Mouse (Mus musculus): ENCODE measurements around the gene Ern2. TPM values are rescaled to one million over a fixed set of nuclear protein-coding genes. Genes with fewer than 3 reads are reported as not detected.
A peak's percentile ranks its signal among the peaks of the same experiment; 100 is the strongest.

Ern2 gene
- 0.14 TPM in 1 of 2 replicates, not detected in the other for polyA plus RNA-seq (2016; fragmentation: Nextera tagmentation; extraction: Ambion mirVana)

DNA sequence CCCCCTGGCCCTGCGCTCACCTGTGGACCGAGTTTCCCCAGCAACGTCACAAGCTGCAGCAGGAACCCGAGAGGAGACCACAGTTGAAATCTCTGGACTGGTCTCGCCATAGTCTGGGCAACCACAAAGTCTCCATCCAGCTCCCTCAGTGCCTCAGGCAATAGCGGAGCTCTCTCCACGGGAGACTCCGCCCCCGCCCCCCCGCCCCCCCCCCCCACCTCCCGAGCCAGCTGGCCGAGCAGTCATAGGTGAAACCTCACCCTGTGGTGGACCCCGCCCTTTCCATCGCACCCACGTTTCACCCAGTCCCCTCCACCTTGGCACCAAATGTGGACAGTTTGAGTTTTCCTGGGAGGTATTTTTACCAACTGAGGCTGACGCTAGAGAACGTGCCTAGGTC lies at the start of gene Ern2:
TSS of gene Ern2 (minus strand) at position 165 of the 400 bp plus-strand sequence.
- H3K4me1 ChIP-seq (replicated peaks): peaks cover 7% of the 10 kb centered on the region; the same call in 1 of the 2 replicates
- ATAC-seq (ENCODE audit: insufficient number of reproducible peaks, insufficient read depth, low FRiP score, low TSS enrichment, low read depth): no peak
- H3K27me3 ChIP-seq: no peaks in the 10 kb centered on the region; the same call in 1 of the 2 replicates
- 0 out of 2 replicates have a peak, but pooled peaks cover 2% of the 10 kb centered on the region for H3K9me3 ChIP-seq
- peak within 1 kb of the TSS; percentile 41 for H3K4me2 ChIP-seq
- no peaks in the 10 kb centered on the region for H3K36me3 ChIP-seq
- H3K4me3 ChIP-seq (replicated peaks): no peak within 1 kb of the TSS
- no peak within 1 kb of the TSS for H3K27ac ChIP-seq
- 0 out of 2 replicates have a peak within 1 kb of the TSS, but pooled peaks have one; percentile 8 for H3K9ac ChIP-seq (replicated peaks)
- WGBS: 21% methylated on average over 12 of the region's 17 CpGs

DNA sequence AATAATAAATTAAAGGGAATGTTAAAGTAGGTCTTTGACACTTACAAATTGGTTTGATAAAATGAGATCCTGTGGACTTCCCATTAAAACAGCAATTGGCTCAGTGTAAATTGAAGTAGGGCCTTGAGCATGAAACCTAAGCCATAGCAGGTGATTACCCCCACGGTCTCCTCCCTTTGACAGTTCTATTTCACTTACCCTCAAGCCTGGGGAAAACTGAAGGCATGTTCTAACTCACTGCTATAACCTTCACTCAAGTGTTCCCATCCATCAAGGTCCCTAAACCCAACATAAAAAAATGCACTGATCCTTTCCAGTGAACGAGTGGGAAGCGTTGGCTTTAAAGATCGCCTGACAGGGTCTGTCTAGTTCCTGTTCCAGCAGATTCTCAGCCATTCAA lies 44.9 kb upstream of the Ern2 start:
- no peaks in the 10 kb centered on the region for H3K27me3 ChIP-seq
- no peak for ATAC-seq (ENCODE audit: insufficient number of reproducible peaks, insufficient read depth, low FRiP score, low TSS enrichment, low read depth)
- H3K4me1 ChIP-seq (replicated peaks): no peaks in the 10 kb centered on the region
- WGBS: 72% methylated on average over 4 of the region's 4 CpGs
- no peak overlapping the region for H3K4me2 ChIP-seq
- H3K27ac ChIP-seq: no peak overlapping the region
- H3K36me3 ChIP-seq: no peaks in the 10 kb centered on the region
- H3K9ac ChIP-seq (replicated peaks): no peak overlapping the region
- no peak overlapping the region for H3K4me3 ChIP-seq (replicated peaks)
- H3K9me3 ChIP-seq: no peaks in the 10 kb centered on the region

DNA sequence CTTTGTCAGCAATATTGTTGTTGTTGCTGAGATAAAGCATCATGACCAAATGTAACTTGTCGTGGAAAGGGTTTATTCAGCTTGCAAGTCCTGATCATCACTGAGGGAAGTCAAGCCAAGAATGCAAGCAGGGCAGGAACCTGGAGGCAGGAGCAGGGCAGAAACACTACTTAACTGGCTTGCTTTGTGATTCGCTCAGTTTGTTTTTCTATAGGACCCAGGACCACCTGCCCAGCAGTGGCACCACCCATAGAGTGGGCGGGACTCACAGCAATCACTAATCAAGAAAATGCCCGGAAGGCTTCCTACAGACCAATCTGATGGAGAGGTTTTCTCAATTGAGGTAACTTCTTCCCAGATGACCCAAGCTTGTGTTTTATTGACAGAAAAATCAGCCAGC lies 43.9 kb upstream of the Ern2 start:
- no peak overlapping the region for H3K27ac ChIP-seq
- no peak overlapping the region for H3K4me2 ChIP-seq
- H3K9me3 ChIP-seq: no peaks in the 10 kb centered on the region
- H3K27me3 ChIP-seq: no peaks in the 10 kb centered on the region
- H3K4me3 ChIP-seq (replicated peaks): no peak overlapping the region
- ATAC-seq (ENCODE audit: insufficient number of reproducible peaks, insufficient read depth, low FRiP score, low TSS enrichment, low read depth): no peak
- H3K36me3 ChIP-seq: no peaks in the 10 kb centered on the region
- no peaks in the 10 kb centered on the region for H3K4me1 ChIP-seq (replicated peaks)
- WGBS: 77% methylated on average over 4 of the region's 4 CpGs
- H3K9ac ChIP-seq (replicated peaks): no peak overlapping the region

DNA sequence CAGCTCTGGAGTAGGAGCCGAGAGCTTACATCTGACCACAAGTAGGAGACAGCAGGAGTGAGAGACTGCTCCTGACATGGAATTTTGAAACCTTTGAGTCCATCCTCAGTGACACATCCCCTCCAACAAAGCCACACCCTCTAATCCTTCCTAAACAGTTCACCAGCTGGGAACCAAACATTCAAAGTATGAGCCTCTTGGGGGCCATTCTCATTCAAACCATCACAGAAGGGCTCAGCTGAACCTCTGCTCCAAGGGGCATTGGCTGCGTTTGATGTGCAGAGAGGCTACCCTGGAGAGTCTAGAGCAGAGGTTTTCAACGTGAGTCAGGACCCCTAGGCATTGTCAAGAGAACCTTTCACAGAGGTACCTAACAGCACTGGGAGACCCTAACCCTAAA lies 43.3 kb upstream of the Ern2 start:
- H3K9me3 ChIP-seq: no peaks in the 10 kb centered on the region
- 46% methylated on average over 3 of the region's 3 CpGs for WGBS
- no peaks in the 10 kb centered on the region for H3K36me3 ChIP-seq
- H3K4me1 ChIP-seq (replicated peaks): no peaks in the 10 kb centered on the region
- no peak overlapping the region for H3K4me2 ChIP-seq
- H3K27me3 ChIP-seq: no peaks in the 10 kb centered on the region
- no peak overlapping the region for H3K9ac ChIP-seq (replicated peaks)
- H3K27ac ChIP-seq: no peak overlapping the region
- no peak for ATAC-seq (ENCODE audit: insufficient number of reproducible peaks, insufficient read depth, low FRiP score, low TSS enrichment, low read depth)
- H3K4me3 ChIP-seq (replicated peaks): no peak overlapping the region

DNA sequence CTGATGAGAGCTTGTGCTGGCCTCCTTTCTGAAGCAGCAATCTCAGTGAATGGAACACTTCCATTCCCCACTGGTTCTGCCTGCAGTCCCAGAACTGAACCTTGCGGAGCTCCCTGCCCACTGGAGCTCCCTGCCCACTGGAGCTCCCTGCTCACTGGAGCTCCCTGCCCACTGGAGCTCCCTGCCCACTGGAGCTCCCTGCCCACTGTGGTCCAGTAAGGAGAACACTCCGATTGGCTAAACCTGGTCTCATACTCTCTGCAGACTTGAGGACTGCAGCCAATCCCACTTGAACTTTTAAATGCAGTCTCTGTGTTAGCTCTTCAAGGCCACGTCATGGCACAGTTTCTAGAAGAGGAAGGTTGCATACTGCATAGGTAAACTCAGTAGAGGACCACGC lies 40.7 kb upstream of the Ern2 start:
- no peaks in the 10 kb centered on the region for H3K27me3 ChIP-seq
- H3K4me3 ChIP-seq (replicated peaks): no peak overlapping the region
- H3K27ac ChIP-seq: no peak overlapping the region
- no peak overlapping the region for H3K4me2 ChIP-seq
- no peaks in the 10 kb centered on the region for H3K4me1 ChIP-seq (replicated peaks)
- no peak for ATAC-seq (ENCODE audit: insufficient number of reproducible peaks, insufficient read depth, low FRiP score, low TSS enrichment, low read depth)
- WGBS: 87% methylated on average over 4 of the region's 4 CpGs
- no peak overlapping the region for H3K9ac ChIP-seq (replicated peaks)
- no peaks in the 10 kb centered on the region for H3K36me3 ChIP-seq
- H3K9me3 ChIP-seq: no peaks in the 10 kb centered on the region

DNA sequence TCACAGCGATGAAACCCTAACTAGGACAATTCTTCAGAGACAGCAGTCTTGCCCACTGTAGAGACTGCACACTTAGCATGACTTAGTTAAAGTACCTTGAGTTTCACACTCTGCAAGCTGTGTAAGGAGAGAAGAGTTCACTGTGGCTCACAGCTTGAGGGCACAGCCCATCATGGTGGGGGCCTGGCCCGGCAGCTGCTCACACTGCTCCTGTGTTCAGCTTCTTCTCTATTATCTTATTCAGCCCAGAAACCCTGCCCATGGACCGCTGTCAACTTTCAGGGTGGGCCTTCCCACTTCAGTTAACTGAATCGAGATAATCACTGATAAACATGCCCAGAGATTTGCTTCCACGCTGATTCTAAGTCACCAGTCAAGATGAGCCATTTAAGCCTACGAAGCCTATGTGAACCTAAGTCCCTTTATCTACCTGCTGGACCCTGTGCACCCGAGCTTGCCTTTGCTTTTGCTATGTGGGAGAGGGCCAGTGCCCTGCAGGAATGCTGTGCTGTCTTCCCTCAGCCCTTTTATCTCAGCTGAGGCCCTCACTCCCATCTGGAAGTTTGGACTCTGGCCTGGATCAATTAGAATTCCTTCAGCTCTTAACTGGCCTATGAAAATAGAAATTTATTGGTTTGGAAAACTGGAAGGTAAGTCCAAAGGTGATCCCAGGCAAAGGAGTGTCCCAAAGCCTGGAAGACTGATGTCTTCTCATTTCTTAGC lies 40.2 kb upstream of the Ern2 start:
- ATAC-seq (ENCODE audit: insufficient number of reproducible peaks, insufficient read depth, low FRiP score, low TSS enrichment, low read depth): no peak
- H3K9me3 ChIP-seq: no peaks in the 10 kb centered on the region
- H3K4me1 ChIP-seq (replicated peaks): no peaks in the 10 kb centered on the region
- no peak overlapping the region for H3K4me3 ChIP-seq (replicated peaks)
- no peaks in the 10 kb centered on the region for H3K36me3 ChIP-seq
- no peak overlapping the region for H3K27ac ChIP-seq
- no peak overlapping the region for H3K4me2 ChIP-seq
- no peak overlapping the region for H3K9ac ChIP-seq (replicated peaks)
- 79% methylated on average over 7 of the region's 7 CpGs for WGBS
- H3K27me3 ChIP-seq: no peaks in the 10 kb centered on the region

DNA sequence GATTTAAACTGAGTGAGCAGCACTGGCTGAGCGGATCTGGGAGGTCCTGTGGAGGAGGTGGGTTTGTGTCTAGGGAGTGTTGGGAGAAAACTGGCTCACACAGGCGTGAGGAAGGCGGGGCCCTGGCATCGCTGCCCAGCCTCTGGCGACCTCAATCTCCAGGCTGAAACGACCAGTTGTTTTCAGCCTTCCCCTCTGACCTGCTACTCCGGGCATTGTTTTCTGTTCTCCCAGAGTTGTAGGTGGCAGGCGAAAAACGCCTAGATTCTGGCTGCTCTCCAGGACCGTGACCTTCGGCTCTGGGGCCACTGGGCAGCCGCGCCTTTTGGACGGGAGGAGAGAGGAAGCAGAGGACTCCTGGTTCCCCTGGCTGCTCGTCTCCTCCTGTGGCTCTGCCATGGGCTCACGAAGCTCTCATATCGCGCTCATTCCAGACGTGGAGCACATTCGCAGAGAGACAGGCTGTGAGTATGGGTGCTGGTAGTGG lies 33.4 kb upstream of the Ern2 start, which contains the start of gene Chp2:
TSS of gene Chp2 (plus strand) at position 182 of the 487 bp plus-strand sequence.
- WGBS: 28% methylated on average over 20 of the region's 20 CpGs
- ATAC-seq (ENCODE audit: insufficient number of reproducible peaks, insufficient read depth, low FRiP score, low TSS enrichment, low read depth): no peak
- H3K4me3 ChIP-seq (replicated peaks): peak within 1 kb of the TSS; percentile 15; the same call in 1 of the 2 replicates
- peaks cover 14% of the 10 kb centered on the region for H3K27me3 ChIP-seq
- no peak within 1 kb of the TSS for H3K9ac ChIP-seq (replicated peaks)
- no peaks in the 10 kb centered on the region; the same call in 1 of the 2 replicates for H3K4me1 ChIP-seq (replicated peaks)
- H3K9me3 ChIP-seq: 0 out of 2 replicates have a peak, but pooled peaks cover 4% of the 10 kb centered on the region
- H3K4me2 ChIP-seq: peak within 1 kb of the TSS; percentile 46
- H3K27ac ChIP-seq: no peak within 1 kb of the TSS
- H3K36me3 ChIP-seq: no peaks in the 10 kb centered on the region

DNA sequence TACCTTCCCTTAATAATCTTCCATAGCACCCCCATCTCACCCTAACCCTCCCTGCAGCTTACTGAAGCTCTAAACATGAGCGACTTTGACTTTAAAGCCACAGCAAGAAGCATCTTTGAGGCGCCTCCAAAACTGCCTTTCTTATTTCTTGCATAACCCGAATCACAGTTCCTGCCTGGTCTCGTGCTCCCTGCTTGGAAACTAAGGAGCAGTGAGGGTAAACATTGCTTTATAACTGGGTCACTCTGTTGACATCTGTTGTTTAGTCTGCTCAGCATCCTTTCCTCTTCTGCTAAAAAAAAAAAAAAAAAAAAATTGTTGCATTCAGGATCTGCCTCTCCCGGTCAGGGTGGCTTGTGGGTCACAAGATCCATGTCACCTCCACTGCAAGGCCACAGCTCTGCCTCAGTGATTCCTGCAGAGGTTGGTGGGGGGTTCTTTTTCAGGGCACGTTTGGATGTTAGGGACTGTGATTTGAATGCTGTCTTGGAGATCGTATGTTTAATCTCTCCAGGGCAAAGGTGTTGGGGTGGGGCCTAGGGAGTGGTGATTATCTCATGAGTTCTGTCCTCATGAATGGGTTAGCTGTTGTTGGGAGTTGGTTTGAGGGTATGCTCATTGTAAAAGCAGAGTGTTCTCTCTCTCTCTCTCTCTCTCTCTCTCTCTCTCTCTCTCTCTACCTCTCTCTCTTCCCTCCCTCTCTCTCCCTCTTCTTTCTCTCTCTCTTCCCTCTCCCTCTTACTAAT lies 22.4 kb upstream of the Ern2 start:
- H3K27me3 ChIP-seq: no peaks in the 10 kb centered on the region
- H3K36me3 ChIP-seq: no peaks in the 10 kb centered on the region
- 50% methylated on average over 7 of the region's 7 CpGs for WGBS
- no peak overlapping the region for H3K27ac ChIP-seq
- H3K4me2 ChIP-seq: no peak overlapping the region
- no peaks in the 10 kb centered on the region for H3K4me1 ChIP-seq (replicated peaks)
- no peak overlapping the region for H3K9ac ChIP-seq (replicated peaks)
- ATAC-seq (ENCODE audit: insufficient number of reproducible peaks, insufficient read depth, low FRiP score, low TSS enrichment, low read depth): no peak
- H3K4me3 ChIP-seq (replicated peaks): no peak overlapping the region
- H3K9me3 ChIP-seq: no peaks in the 10 kb centered on the region

DNA sequence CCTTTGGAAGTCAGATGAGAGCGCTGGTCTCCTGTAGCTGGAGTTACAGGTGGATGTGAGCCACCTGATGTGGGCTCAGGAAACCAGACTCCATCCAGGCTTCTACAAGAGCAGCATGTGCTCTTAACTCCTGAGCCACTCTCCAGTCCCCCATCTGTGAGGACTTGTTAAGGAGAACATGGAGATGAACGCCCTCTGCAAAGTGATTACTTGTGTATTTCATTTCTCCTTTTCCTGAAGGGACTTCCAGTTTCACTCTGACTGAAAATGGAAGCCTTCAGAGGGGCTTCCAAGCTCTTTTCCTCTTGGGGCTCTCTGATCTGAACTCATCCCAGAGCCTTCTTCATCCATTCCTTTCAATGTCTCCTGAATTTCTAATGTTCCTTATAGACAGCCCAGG lies 20.1 kb upstream of the Ern2 start:
- Histone ChIP-seq H3K4me1 (replicated peaks) (no peaks in the 10 kb centered on the region), H3K4me3 (replicated peaks) (no peak overlapping the region), H3K9me3 (no peaks in the 10 kb centered on the region), H3K27ac (no peak overlapping the region), H3K27me3 (no peaks in the 10 kb centered on the region), H3K36me3 (no peaks in the 10 kb centered on the region), H3K4me2 (no peak overlapping the region), H3K9ac (replicated peaks) (no peak overlapping the region)
- ATAC-seq (ENCODE audit: insufficient number of reproducible peaks, insufficient read depth, low FRiP score, low TSS enrichment, low read depth): no peak
- 72% methylated on average over 2 of the region's 2 CpGs for WGBS

DNA sequence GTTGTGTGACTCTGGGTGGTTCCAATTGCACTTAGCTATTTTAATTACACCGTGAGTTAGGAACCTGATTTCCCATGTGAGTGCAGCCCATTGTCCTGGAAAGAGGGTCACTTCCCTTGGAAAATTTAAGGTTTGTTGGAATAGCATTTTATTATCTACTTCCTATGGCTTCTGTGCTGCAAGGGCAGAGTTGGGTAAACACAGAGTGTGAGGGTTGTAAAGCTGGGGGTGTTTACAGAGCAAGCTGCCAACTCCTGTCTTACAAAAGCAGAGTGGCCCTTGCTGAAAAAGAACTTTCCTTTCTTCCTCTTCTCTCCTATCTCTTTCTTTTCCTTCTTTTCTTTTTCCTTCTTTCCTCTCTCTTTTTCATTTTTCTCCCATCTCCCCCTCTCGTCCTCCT lies 17.9 kb upstream of the Ern2 start:
- no peak overlapping the region for H3K9ac ChIP-seq (replicated peaks)
- H3K4me1 ChIP-seq (replicated peaks): no peaks in the 10 kb centered on the region
- no peaks in the 10 kb centered on the region for H3K27me3 ChIP-seq
- no peaks in the 10 kb centered on the region for H3K9me3 ChIP-seq
- ATAC-seq (ENCODE audit: insufficient number of reproducible peaks, insufficient read depth, low FRiP score, low TSS enrichment, low read depth): no peak
- 42% methylated on average over 2 of the region's 2 CpGs for WGBS
- H3K36me3 ChIP-seq: no peaks in the 10 kb centered on the region
- no peak overlapping the region for H3K4me2 ChIP-seq
- no peak overlapping the region for H3K27ac ChIP-seq
- H3K4me3 ChIP-seq (replicated peaks): no peak overlapping the region

DNA sequence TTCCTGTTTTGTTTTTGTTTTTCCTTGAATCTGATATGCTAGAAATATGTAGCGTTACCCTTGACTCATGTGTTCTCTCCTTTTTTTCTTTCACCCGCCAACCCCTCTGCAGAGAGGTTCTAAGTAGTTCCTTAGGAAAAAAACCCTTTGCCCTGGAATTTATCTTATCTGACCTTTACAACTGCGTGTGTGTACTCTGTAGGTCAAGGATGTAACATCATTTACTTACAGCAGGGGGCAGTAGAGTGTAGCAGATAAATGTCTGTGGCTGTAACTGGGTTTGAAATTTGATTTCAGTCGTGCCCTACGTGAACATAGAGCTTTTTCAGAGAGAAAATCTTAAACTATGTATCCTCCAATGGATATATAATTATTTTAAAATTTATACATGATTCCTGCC lies 13.3 kb upstream of the Ern2 start:
- Histone ChIP-seq H3K27ac (no peak overlapping the region), H3K4me1 (replicated peaks) (no peaks in the 10 kb centered on the region), H3K9ac (replicated peaks) (no peak overlapping the region), H3K4me3 (replicated peaks) (no peak overlapping the region), H3K9me3 (no peaks in the 10 kb centered on the region), H3K36me3 (no peaks in the 10 kb centered on the region), H3K4me2 (no peak overlapping the region), H3K27me3 (no peaks in the 10 kb centered on the region)
- 24% methylated on average over 5 of the region's 5 CpGs for WGBS
- no peak for ATAC-seq (ENCODE audit: insufficient number of reproducible peaks, insufficient read depth, low FRiP score, low TSS enrichment, low read depth)

Data from limb, embryonic 12.5 days (tissue).